Mouse (Mus musculus) urinary bladder, adult 2 months (tissue): ENCODE results near the gene Rnaset2a. TPM values are rescaled to one million over a fixed set of nuclear protein-coding genes. Genes with fewer than 3 reads are reported as not detected.
"Not testable (repeated sequence)": the region's sequence is repeated elsewhere in the genome, so short reads cannot be mapped to it uniquely, and the experiment has no call there.

Source experiments
- DNase-seq: peaks from one replicate; pipeline ENCODE4 v3.0.0; 2022; ENCODE audit warnings: low spot score
- polyA plus RNA-seq: library from polyadenylated mRNA; depleted of rRNA; stranded (reverse); fragments of >200 nt; gene quantifications from 2 replicates; pipeline ENCODE4 v1.2.3, GENCODE M21; 2012; rRNA removed

The Rnaset2a gene
- polyA plus RNA-seq, 1 experiment, result 58.1 TPM

DNA sequence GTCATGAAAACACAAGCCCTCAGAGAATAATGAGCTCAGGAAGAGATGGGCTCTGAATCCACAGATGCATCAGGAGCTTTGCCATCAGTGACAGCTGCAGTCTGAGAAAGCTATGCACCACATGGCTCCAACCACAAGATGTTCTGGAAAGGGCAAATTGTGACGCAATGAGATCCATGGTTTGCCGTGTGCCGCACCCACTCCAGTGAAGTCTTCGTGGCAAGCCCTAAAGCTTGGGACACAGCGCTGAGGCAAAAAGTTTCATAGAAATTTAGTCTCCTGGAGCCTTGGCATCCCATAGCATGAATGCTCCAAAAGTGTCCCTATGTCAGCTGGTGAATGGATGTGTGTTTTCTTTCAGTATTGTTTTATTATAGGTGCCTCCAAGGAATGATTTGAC lies 9.8 kb downstream of the Rnaset2a start:
- DNase-seq, result not testable (repeated sequence)

DNA sequence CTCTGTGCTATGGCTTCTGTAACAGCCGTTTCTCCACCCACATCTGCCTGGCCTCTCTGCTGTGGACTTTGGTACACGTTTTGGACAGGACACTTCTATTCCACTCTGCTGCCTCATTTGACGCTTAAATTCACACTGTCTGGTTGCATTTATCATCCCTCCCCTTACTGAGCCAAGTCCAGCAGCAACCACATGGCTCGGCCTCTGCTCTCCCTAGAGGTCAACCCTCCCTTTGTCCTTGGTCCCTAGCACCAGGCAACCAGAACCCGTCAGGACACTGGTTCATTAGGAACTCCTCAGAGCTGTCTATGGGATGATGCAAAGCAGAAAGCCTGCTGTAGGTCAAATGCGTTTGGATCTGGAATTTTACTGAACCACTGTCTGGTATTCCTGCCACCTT lies 17.0 kb downstream of the Rnaset2a start:
- DNase-seq, result not testable (repeated sequence)

DNA sequence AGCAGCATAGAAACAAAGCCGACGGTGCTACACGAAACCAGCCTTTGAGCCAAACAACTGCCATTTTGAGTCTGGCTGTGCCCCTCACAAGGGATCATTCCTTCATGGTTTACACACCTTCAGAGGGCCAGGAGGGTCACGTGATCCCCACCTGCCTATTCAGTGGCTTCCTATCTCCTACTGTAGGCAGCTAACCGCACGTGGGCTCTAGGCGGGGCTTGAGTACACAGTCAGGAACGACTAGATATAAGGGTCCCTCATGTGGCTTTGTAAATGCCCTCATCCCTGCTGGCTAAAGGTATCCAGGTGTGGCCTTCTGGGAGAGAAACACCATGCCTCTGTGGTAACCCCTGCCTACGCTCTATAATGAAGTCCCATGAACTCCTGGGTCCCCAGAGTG lies 18.3 kb downstream of the Rnaset2a start:
- not testable (repeated sequence) for DNase-seq

DNA sequence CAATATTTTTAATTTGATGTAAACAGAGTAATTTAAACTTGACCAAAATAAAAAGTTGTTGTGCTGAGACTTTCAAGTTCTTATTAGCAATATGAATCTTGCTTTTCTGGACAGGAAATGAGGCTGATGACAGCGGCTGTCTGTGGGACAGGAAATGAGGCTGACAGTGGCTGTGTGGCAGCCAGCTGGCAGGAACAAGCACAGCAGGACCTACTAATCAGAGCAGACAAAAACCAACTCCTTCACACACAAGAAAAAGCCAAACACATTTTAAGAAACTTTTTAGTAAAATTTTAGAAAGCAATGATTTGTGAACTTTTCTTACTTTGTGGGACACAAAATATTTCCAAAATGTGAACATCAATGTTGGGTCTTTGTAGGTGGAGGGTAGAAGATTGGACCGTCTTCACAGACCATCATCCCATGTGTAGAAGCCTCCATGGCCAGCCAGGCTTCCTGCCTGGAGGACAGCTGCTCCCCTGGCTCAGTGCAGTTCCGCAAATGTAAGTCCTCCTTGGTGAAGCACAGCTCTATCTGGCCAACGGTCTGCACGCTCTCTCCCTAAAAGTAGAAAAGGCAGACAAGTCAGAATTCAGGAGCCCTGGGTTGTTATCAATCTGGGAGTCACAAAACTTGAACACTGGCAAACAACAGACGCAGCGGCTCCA lies 19.4 kb downstream of the Rnaset2a start:
- not testable (repeated sequence) for DNase-seq

DNA sequence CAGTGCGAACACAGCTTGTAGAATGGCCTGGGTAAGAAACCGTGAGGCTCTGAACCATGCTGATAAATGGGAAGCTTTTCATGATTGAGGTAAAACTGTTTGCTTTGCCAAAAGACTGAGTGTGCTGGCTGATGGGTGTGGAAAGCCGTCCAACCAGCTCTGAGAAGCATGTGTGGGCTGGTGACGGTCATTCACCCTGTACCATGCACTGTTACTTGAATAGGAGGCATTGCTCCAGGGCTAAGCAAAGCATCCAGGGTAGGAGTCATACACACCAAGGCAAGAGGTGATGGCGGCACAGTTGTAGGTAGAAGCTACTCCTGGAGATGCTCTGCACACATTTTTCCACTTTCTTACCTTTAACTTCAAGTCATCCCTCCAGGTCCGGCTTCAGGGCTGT lies 23.3 kb downstream of the Rnaset2a start:
- not testable (repeated sequence) for DNase-seq

DNA sequence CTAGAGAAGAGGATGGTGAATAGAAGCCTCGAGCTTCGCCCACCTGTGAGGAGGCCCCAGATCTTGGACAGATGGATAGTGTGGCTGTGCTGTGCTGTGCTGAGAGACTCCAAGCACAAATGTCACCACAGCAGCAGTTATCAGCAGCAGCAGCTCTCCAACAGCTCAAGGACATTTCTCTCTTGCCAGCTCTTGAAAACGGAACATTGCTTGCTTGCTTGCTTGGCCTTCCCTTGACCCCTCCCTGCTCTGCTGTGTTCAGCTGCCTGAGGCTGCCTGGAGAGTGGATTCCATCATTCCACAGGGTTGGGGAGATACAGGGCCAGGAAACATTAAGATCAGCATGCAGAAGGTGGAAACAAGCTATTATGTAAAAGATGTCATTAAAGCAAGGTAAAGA lies 24.9 kb downstream of the Rnaset2a start:
- not testable (repeated sequence) for DNase-seq

DNA sequence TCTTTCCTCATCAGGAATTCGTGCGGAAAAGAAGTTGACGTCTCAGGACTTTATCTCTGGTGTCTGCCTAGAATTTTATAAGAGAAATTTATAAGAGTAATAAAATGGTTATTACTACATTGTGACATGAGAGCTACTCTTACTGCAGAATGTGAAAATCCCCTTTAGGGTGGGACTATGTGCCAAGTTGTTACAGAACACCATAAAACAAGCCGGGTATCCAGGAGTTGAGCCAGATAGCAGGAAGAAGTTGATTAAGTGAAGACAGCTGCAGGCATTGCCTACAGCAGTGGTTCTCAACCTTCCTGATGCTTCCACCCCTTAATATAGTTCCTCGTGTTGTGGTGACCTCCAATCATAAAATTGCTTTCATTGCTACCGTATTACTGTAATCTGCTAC lies 31.0 kb downstream of the Rnaset2a start:
- not testable (repeated sequence) for DNase-seq

DNA sequence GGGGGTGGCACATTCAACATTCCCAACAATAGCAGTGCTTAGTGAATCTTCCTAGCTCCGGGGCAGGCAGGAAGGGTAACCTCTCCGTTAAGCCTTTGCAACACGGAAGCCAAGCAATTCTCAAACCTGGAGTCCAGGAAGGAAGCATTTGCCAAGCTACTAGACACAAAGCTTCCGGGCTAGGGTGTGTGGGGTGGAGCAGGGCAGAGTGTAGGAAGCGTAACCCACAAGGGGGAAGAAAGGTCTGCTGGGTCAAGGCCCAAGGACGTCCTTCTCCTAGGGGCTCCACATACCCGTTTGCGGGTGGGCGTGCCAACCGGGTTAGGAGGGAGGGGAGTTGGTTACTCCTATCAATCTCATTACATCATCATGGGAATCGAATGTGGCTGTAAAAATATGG lies 31.5 kb downstream of the Rnaset2a start:
- not testable (repeated sequence) for DNase-seq

DNA sequence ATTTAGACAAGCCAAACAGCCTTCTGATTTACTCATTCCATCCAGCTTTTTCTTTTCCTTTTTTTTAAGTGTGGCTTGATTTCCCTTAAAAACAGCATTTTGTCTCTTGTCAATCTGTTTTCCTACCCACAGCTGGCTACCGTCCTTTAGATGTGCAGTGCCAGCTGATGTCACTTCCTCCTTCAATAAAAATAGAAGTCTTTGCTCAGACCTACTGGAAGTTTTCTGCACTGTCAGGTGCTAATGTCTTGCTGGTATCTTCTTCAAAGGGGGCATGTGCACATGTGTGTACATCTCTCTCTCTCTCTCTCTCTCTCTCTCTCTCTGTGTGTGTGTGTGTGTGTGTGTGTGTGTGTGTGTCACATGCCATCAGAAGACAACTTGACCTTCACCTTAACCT lies 35.7 kb downstream of the Rnaset2a start:
- not testable (repeated sequence) for DNase-seq

DNA sequence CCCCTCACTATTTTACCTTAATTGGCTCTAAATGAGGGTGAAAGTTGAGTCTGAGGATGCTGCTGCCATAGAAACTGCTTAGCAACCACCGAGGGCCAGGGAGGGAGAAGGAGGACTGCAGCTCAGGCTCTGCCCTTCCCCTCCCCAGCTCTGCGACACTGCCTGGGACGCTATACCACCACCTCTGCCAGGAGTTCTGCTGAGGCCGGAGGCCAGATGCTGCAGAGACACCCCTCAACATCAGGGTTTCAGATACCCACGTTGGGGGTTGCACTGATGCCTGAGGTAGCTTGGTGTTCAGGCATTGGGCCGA lies 46.6 kb downstream of the Rnaset2a start:
- DNase-seq, result not testable (repeated sequence)

DNA sequence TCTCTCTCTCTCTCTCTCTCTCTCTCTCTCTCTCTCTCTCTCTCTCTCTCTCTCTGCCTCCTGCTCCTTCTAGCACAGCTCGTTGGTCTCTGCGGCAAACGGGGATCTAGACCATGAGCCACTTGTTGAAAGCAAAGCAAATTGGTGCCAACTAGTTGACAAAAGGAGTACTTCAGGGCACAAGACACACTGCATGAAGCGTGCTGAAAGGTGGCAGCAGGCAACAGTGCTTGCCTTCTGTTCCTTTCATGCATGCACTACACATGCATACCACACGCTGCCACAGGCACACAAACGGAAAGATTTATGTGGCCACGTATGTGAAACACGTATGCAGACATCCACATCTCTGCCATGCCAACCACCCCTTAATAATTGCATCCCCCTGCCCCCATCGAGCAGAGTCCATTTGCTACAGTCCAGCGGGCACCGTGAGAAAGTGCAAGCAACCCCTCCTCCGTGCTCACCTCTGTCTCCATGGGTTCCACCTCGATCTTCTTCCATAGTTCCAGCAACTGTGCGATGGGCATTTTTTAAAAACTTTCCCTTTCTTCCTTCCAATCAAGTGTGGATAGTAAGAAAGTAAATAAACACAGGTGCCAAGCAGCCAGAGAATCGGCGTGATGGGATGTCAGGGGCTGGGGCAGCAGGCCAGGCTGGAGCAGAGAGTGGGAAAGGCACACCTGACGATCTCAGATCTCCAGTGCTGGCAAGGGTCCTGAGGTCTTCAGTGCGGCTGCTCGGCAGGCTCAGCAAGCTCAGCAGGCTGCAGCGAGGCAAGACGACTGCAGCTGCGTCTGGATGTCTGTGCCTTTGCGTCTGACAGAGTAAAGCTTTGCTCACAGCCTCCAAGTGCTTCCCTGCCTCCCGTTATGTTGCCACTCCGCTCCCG lies 47.2 kb downstream of the Rnaset2a start:
- DNase-seq, result not testable (repeated sequence)

DNA sequence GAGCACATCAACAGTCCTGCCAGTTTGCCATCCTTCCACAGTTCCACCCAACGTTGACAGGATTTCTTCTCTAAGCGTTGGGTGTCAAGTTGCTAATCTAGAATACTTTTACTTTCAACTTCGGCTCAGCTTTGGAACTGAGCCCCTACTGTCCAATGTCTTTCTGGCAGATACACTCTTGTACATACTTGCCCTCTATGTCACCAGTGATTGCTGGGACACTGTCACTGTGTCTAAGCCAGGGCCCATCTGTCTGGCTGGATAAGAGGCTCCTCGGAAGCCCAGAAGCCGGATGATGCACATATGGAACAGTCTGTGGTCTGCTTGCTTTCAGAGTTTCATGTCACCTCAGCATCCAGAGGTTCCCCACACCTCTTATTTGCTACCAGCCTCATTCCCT lies 51.7 kb downstream of the Rnaset2a start:
- DNase-seq, result not testable (repeated sequence)

DNA sequence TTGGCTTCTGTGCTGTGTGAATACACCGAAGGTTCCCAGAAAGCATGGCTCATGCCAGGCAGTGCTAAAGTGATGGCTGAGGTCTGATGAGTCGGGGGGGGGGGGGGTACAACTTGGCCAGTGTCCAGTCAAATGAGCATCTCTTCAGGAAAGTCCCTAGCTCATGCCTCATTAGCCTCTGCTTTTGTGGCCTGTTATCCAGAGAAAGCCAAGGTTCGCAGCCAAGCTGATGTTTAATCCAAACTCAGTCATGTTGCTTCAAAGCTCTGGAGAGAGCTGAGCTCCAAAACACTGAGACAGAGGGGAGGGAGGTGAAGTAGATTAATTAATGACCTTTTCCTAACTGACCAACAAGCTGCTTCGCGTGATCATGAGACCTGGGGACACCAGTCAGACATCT lies 52.2 kb downstream of the Rnaset2a start:
- not testable (repeated sequence) for DNase-seq

DNA sequence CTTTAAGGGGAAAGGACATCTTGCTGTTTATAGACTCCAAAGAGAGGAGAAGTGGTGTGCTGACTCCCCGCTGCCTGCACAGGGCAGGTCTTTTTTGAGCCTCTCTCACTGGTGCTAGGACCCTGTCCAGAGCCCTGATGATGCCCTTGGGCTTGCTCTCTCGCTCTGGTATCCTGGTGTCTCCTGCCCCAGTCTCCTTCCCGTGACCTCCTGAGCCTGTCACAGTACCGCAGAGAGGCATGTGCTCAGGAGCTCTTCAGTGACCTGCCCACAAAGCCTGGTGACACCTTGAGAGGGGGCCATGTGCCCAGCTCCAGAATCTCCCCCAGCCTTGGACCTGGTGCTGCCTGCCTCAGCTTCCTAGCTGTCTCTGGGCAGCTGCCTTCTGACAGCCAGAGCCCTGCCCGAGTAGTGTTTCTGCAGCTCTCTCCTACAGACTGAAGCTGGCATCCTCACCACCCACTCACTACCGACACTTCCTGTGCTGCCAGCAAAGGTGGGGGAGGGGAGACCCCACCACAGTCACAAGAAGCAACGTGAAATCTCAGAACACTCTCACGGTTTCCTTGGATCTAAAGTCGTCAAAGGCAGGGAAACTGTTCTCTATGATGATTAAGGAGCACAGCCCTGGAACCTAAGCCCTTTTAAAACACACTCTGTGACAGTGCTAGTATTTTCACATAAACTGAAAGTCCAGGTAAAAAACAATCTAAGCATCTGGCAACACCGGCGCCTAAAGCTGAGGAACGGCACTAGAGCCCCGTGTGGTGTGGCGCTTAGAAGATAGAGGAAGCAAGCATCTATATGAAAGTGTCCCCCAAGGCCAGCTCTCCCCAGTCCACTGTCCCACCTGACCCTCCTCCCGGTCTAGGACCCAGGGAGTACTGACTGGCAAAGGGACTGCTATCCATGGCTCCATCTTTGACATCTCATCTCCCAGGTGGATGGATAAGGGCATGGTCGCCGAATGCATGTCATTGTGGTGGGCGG lies 55.1 kb downstream of the Rnaset2a start:
- DNase-seq, result not testable (repeated sequence)

DNA sequence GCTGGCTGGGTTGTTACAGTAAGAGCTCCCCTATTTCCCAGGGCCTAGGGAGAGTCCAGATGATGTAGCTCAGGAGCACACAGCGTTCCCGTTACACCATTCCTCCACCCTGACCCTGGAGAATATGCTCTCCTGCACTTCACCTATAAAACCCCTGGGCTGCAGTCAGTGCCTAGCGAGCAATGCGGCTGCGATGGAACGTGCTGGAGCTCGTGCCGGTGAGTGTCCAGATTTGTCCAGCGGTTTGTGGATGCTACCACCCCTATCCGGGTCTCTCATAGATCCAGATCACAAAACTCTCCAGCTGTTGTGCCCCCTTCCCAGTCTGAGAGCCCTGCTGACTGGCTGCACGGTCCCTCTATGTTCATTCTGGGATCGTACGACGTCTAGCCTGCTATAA lies 56.6 kb downstream of the Rnaset2a start:
- DNase-seq, result not testable (repeated sequence)

DNA sequence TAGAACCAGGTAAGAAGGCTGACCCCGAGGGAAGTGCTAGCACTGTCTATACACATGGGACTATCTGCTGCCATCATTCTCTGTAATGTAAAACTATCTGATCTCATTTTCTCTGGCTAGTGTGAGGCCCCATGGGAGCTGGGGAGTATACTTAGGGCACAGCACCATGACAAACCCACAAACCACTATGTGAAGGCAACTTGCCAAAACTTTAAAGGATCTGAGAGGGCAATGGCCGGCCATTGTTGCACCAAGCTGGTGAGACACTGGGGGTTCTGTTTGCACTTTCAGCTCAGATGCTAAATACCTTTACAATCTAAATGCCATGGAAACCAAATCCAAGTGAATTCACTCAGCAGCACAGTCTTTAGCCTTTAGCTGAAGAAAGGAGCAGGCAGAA lies 78.0 kb downstream of the Rnaset2a start:
- DNase-seq, result not testable (repeated sequence)

Other genes with a start within 250 kb of the Rnaset2a start
- gene Tagap, start 222.1 kb downstream of the Rnaset2a start, polyA plus RNA-seq, result 6.5 and 8.2 TPM in 2 replicates
- 35.4 and 53.8 TPM in 2 replicates for gene Rsph3a, start 202.5 kb downstream of the Rnaset2a start, polyA plus RNA-seq
- gene Gm49673, start 309 bp downstream of the Rnaset2a start, polyA plus RNA-seq, result 0.07 and 0.10 TPM in 2 replicates
- gene Fgfr1op, start 17.4 kb upstream of the Rnaset2a start, polyA plus RNA-seq, result 11.4 and 13.6 TPM in 2 replicates
- gene Ccr6, start 87.9 kb upstream of the Rnaset2a start, polyA plus RNA-seq, result 0.06 and 0.10 TPM in 2 replicates
- gene Mpc1, start 134.8 kb upstream of the Rnaset2a start, polyA plus RNA-seq, result 233 and 289 TPM in 2 replicates
- 88.8 and 142 TPM in 2 replicates for gene Sft2d1, start 163.0 kb upstream of the Rnaset2a start, polyA plus RNA-seq
- 0.12 and 0.18 TPM in 2 replicates for gene Prr18, start 189.4 kb upstream of the Rnaset2a start, polyA plus RNA-seq
- gene T2, start 207.9 kb upstream of the Rnaset2a start, polyA plus RNA-seq, result 0.14 and 0.25 TPM in 2 replicates